Mouse (Mus musculus): ENCODE results near the gene Spem2.

DNA sequence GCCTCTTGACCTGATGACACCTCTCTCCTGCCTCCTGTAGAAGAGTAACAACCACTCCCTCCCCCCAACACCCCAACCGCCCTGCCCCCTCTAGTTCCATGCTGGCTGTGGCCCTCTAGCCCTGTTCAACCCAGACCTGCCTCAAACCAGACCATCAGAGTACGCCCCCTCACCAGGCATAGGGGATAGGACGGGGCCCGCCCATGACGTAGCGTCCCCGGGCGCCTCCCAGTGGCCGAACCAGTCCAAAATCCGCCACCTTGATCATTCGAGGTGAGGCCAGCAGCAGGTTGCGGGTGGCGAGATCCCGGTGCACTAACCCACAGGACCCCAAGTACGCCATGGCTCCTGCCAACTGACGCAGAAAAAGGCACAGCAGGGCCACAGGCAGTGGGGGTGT lies 37.1 kb upstream of the Spem2 start:
- peak; percentile 61 for TF ChIP-seq CTCF (IDR thresholded peaks at IDR 0.05)
- no peak for TF ChIP-seq EP300 (IDR thresholded peaks at IDR 0.05; ENCODE audit: insufficient read depth, low read depth, low read length)
